Comparison of ENCODE assay signal across 9 mouse cellular contexts in genomic region chr12:8913701-8914340, GRCm38 (mm10). TPM values are rescaled to one million over a fixed set of nuclear protein-coding genes. Genes with fewer than 3 reads are reported as not detected.
DNase-seq lines count a peak whose midpoint lies in the region; ATAC-seq lines count a peak whose summit lies in the region.
"Had no signal": no experiment of that assay in that cellular context is flagged by ENCODE, and none has a peak within 500 bp of the region (broad histone marks: within the 10 kb centered on the region; RNA-seq: fewer than 3 reads in every experiment).

No protein-coding gene starts in this region.

- no peak for ATAC-seq in midbrain, embryonic 16.5 days
- ATAC-seq in heart, embryonic 16.5 days (replicated peaks; ENCODE audit: extremely low read depth, insufficient read depth, low FRiP score), result no peak
- 0 out of 2 replicates have a peak, but pooled peaks have one; percentile 42 for ATAC-seq in neural tube, embryonic 11.5 days (ENCODE audit: insufficient read depth, low FRiP score, low TSS enrichment)

- H3K4me2 ChIP-seq in midbrain, embryonic 16.5 days (ENCODE audit: low read length), result no peak overlapping the region
- H3K4me2 ChIP-seq in heart, embryonic 16.5 days (ENCODE audit: low read depth, low read length), result no peak overlapping the region
- no peak overlapping the region for H3K4me2 ChIP-seq in neural tube, embryonic 11.5 days (ENCODE audit: low read depth)

- H3K9me3 ChIP-seq in midbrain, embryonic 10.5 days (replicated peaks), result no peaks in the 10 kb centered on the region
- H3K9me3 ChIP-seq in midbrain, embryonic 16.5 days (replicated peaks; ENCODE audit: control insufficient read depth, low read length, poor library complexity, severe bottlenecking), result no peaks in the 10 kb centered on the region
- no peaks in the 10 kb centered on the region for H3K9me3 ChIP-seq in heart, embryonic 16.5 days (replicated peaks; ENCODE audit: control insufficient read depth, low read length)
- H3K9me3 ChIP-seq in neural tube, embryonic 11.5 days (ENCODE audit: control insufficient read depth, low read length), result no peaks in the 10 kb centered on the region

- H3K4me3 ChIP-seq in midbrain, embryonic 10.5 days, result no peak overlapping the region
- no peak overlapping the region for H3K4me3 ChIP-seq in midbrain, embryonic 16.5 days (ENCODE audit: low read depth, low read length)
- no peak overlapping the region for H3K4me3 ChIP-seq in heart, embryonic 16.5 days (ENCODE audit: low read length)
- no peak overlapping the region for H3K4me3 ChIP-seq in neural tube, embryonic 11.5 days (ENCODE audit: low read depth, low read length)
- H3K4me3 ChIP-seq: myocyte had no signal

- H3K27ac ChIP-seq in midbrain, embryonic 10.5 days (replicated peaks), result peak overlapping the region; percentile 85
- H3K27ac ChIP-seq in midbrain, embryonic 16.5 days (ENCODE audit: low read length), result no peak overlapping the region
- peak overlapping the region; percentile 35 for H3K27ac ChIP-seq in heart, embryonic 16.5 days (ENCODE audit: low read length)
- H3K27ac ChIP-seq in neural tube, embryonic 11.5 days (ENCODE audit: low read depth, low read length), result peak overlapping the region; percentile 87

- H3K9ac ChIP-seq in midbrain, embryonic 16.5 days (ENCODE audit: low read depth, low read length), result no peak overlapping the region
- no peak overlapping the region for H3K9ac ChIP-seq in heart, embryonic 16.5 days (ENCODE audit: low read length)
- H3K9ac ChIP-seq in neural tube, embryonic 11.5 days (ENCODE audit: low read length), result no peak overlapping the region

- H3K36me3 ChIP-seq in midbrain, embryonic 10.5 days, result no peaks in the 10 kb centered on the region
- H3K36me3 ChIP-seq in midbrain, embryonic 16.5 days (ENCODE audit: control insufficient read depth, insufficient read depth, low read length), result no peaks in the 10 kb centered on the region
- H3K36me3 ChIP-seq in heart, embryonic 16.5 days (ENCODE audit: control insufficient read depth, insufficient read depth), result no peaks in the 10 kb centered on the region
- H3K36me3 ChIP-seq in neural tube, embryonic 11.5 days (ENCODE audit: control insufficient read depth, insufficient read depth, low read length), result no peaks in the 10 kb centered on the region

- peaks cover 48% of the 10 kb centered on the region for H3K4me1 ChIP-seq in midbrain, embryonic 10.5 days
- peaks cover 6% of the 10 kb centered on the region; the same call in 1 of the 2 replicates for H3K4me1 ChIP-seq in midbrain, embryonic 16.5 days (ENCODE audit: control insufficient read depth, insufficient read depth, low read length)
- H3K4me1 ChIP-seq in heart, embryonic 16.5 days (ENCODE audit: control insufficient read depth, insufficient read depth, low read length), result peaks cover 23% of the 10 kb centered on the region
- H3K4me1 ChIP-seq in neural tube, embryonic 11.5 days (ENCODE audit: control insufficient read depth, insufficient read depth, low read length), result peaks cover 23% of the 10 kb centered on the region

- peak; percentile 46 for DNase-seq in cerebellum, adult 11-12 months
- no peak for DNase-seq in cerebellum, postnatal 4 days (ENCODE audit: low spot score in 2 of 2)
- DNase-seq in midbrain, embryonic 10.5 days (ENCODE audit: low spot score), result no peak
- peak; percentile 40 for DNase-seq in neural tube, embryonic 11.5 days (ENCODE audit: low spot score)
- DNase-seq in frontal cortex, postnatal 10 days (ENCODE audit: low spot score in 2 of 2), result no peak
- DNase-seq in left cerebral cortex, adult 9 months (ENCODE audit: low spot score in 2 of 2), result no peak

- WGBS in midbrain, embryonic 10.5 days, result 58% methylated on average over 9 of the region's 9 CpGs
- 74% methylated on average over 9 of the region's 9 CpGs for WGBS in midbrain, embryonic 16.5 days
- WGBS in heart, embryonic 16.5 days, result 67% methylated on average over 9 of the region's 9 CpGs
- 50% methylated on average over 9 of the region's 9 CpGs for WGBS in neural tube, embryonic 11.5 days

- no peaks in the 10 kb centered on the region for H3K27me3 ChIP-seq in midbrain, embryonic 10.5 days (ENCODE audit: low read depth, poor library complexity, severe bottlenecking)
- H3K27me3 ChIP-seq in midbrain, embryonic 16.5 days (ENCODE audit: control insufficient read depth, insufficient read depth, low read depth, low read length), result no peaks in the 10 kb centered on the region
- H3K27me3 ChIP-seq in heart, embryonic 16.5 days (ENCODE audit: control insufficient read depth, insufficient read depth, low read length), result no peaks in the 10 kb centered on the region
- H3K27me3 ChIP-seq in neural tube, embryonic 11.5 days (ENCODE audit: control insufficient read depth, insufficient read depth, low read length), result no peaks in the 10 kb centered on the region

RNA-seq across cellular contexts. Expression of gene Laptm4a, which starts 7.6 kb away (rescaled TPM):
- 144 and 174 TPM in 2 replicates for polyA plus RNA-seq in midbrain, embryonic 10.5 days (2016; fragmentation: Nextera tagmentation; extraction: Ambion mirVana)
- 190 and 201 TPM in 2 replicates for polyA plus RNA-seq in midbrain, embryonic 16.5 days (2015; fragmentation: Nextera tagmentation; extraction: Ambion mirVana)
- 283 and 313 TPM in 2 replicates for polyA plus RNA-seq in heart, embryonic 16.5 days (2015; fragmentation: Nextera tagmentation; extraction: Ambion mirVana)
- 166 and 171 TPM in 2 replicates for polyA plus RNA-seq in neural tube, embryonic 11.5 days (2014; fragmentation: Nextera tagmentation; extraction: Ambion mirVana)

RNA-seq across cellular contexts. Expression of gene Matn3, which starts 33.9 kb away (rescaled TPM):
- 2.7 and 4.7 TPM in 2 replicates for polyA plus RNA-seq in midbrain, embryonic 10.5 days (2016; fragmentation: Nextera tagmentation; extraction: Ambion mirVana)
- 0.11 and 0.15 TPM in 2 replicates for polyA plus RNA-seq in midbrain, embryonic 16.5 days (2015; fragmentation: Nextera tagmentation; extraction: Ambion mirVana)
- 0.54 and 0.63 TPM in 2 replicates for polyA plus RNA-seq in heart, embryonic 16.5 days (2015; fragmentation: Nextera tagmentation; extraction: Ambion mirVana)
- 1.7 and 2.7 TPM in 2 replicates for polyA plus RNA-seq in neural tube, embryonic 11.5 days (2014; fragmentation: Nextera tagmentation; extraction: Ambion mirVana)

RNA-seq across cellular contexts. Expression of gene Wdr35, which starts 59.9 kb away (rescaled TPM):
- polyA plus RNA-seq in midbrain, embryonic 10.5 days (2016; fragmentation: Nextera tagmentation; extraction: Ambion mirVana), result 24.7 and 26.8 TPM in 2 replicates
- polyA plus RNA-seq in midbrain, embryonic 16.5 days (2015; fragmentation: Nextera tagmentation; extraction: Ambion mirVana), result 25.4 and 25.5 TPM in 2 replicates
- 14.4 and 14.7 TPM in 2 replicates for polyA plus RNA-seq in heart, embryonic 16.5 days (2015; fragmentation: Nextera tagmentation; extraction: Ambion mirVana)
- polyA plus RNA-seq in neural tube, embryonic 11.5 days (2014; fragmentation: Nextera tagmentation; extraction: Ambion mirVana), result 21.0 and 21.6 TPM in 2 replicates

Comparison
In these comparisons a context has a peak if more than half of its experiments do, and no peak if none do; other contexts are left out.
1. DNase-seq: peak in cerebellum, adult 11-12 months (single experiment) and neural tube, embryonic 11.5 days (single experiment); none in cerebellum, postnatal 4 days (0 of 2), midbrain, embryonic 10.5 days (single experiment), frontal cortex, postnatal 10 days (0 of 2) and left cerebral cortex, adult 9 months (0 of 2).